Mouse (Mus musculus): ENCODE data around the gene Thrap3.
"Not testable (repeated sequence)": the region's sequence is repeated elsewhere in the genome, so short reads cannot be mapped to it uniquely, and the experiment has no call there.

Thrap3 gene

DNA sequence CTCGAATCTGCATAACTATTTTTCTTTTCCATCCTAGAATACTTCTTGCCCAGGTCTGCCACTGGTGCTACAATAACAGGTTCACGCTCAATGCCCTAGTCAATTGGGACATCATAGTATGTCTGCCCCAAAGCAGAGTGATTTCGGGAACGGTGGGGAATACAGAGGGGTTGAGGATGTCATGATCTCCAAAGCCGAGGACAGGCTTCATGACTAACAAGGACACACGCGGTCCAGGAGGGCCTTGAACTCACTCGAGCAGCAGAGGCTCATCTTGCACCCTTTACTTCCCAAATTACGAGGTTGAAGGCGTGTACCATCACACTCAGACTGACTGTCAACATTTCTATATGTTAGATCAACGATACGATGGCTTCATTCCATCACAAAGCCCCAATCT lies 24.1 kb upstream of the Thrap3 start:
- in situ Hi-C loops (cut with MboI; ENCODE audit: low pct_unique_long_range_greater_than_20kb in 1 of 2, low sequenced_read_pairs in 2 of 2, unreplicated experiment in 1 of 2) = loop anchor here (5.0 to 10.0 kb wide), 3 partner anchors 36 to 81 kb away; partner anchors contain the start of gene Trappc3 (in 2 of the 2)

DNA sequence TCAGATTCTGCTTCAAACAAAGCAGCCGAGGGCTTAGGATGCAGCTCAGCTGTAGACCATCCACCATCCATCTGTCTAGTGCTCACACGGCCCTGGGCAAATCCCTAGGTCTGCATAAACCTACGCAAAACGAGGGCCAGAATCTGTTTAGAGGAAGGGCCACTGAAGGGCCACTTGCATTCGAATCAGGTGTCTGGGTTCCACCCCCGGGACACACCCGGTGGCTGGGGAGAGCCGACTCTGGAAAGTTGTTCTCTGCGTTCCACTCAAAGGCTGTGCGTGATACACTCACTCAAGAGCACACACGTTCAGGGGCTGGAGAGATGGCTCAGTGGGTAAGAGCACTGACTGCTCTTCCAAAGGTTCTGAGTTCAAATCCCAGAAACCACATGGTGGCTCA lies 20.1 kb upstream of the Thrap3 start:
- in situ Hi-C loops (cut with MboI; ENCODE audit: low pct_unique_long_range_greater_than_20kb in 1 of 2, low sequenced_read_pairs in 2 of 2, unreplicated experiment in 1 of 2) = loop anchor here in 1 of 2 experiments (10.0 kb wide), 1 partner anchor 82 kb away; no protein-coding TSS in a partner anchor

DNA sequence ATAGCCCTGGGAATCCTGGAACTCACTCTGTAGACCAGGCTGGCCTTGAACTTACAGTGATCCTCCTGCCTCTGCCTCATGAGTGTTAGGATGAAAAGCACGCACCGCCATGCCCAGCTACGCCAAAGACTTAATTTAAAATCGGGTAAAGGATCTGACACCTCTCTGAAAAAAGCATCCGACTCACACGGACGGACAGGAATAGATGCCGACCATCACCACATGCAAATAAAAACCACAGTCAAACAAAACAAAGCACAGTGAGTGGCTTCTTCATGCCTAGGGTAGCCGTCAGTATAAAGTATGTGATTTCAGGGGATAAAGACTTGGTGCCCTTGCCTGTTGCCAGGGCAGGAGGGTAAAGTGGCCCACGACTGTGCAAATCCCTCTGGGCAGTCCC lies 17.5 kb upstream of the Thrap3 start:
- in situ Hi-C loops (cut with MboI; ENCODE audit: low pct_unique_long_range_greater_than_20kb in 1 of 2, low sequenced_read_pairs in 2 of 2, unreplicated experiment in 1 of 2) = loop anchor here in 1 of 2 experiments (10.0 kb wide), 1 partner anchor 85 kb away; no protein-coding TSS in a partner anchor

DNA sequence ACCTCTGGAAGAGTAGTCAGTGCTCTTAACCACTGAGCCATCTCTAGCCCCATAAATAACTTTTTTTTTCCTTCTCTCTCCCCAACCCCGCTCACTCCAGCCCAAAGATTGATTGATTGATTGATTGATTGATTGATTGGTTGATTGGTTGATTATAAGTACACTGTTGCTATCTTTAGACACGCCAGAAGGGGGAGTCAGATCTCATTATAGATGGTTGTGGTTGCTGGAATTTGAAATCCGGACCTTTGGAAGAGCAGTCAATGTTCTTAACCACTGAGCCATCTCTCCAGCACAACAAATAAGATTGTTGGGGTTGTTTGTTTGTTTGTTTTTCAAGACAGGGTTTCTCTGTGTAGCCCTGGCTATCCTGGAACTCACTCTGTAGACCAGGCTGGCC lies 17.0 kb upstream of the Thrap3 start:
- in situ Hi-C loops (cut with MboI; ENCODE audit: low pct_unique_long_range_greater_than_20kb in 1 of 2, low sequenced_read_pairs in 2 of 2, unreplicated experiment in 1 of 2) = not testable (repeated sequence)

DNA sequence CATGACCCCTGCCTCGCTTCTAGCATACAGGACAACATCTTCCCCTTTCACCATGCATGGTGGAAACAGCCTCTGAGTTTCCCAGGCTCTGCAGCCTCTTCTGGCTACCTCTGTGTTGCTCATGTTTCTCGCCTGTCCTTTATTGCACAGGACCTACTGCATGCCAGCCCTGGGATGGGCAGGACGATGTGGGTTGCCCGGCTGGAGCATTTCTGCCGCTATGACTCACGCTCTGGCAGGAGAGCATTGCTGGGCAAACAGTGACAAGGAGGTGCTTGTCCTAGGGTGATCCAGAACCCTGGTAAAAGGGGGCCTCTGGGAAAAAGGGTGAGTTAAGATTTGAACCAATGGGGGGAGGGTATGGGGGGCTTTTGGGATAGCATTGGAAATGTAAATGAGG lies 15.2 kb upstream of the Thrap3 start:
- in situ Hi-C loops (cut with MboI; ENCODE audit: low pct_unique_long_range_greater_than_20kb in 1 of 2, low sequenced_read_pairs in 2 of 2, unreplicated experiment in 1 of 2) = no loop called here

DNA sequence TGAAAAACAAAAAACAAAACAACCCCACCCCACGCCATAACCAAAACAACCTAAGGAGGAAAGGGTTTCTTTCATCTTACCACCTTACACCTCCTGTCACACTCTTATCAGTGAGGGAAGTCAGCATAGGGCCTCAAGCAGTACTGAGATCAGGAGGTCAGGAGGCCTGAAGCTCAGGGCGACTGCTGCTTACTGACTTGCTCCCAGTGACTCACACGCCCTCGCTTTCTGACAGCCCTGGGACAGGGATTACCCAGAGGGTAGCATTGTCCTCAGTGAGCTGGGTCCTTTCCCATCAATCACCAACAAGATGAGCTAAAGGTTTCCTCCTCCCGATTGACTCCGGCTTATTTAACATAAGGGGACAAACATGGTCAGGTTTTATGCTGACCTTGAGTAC lies 4.5 kb upstream of the Thrap3 start:
- in situ Hi-C loops (cut with MboI; ENCODE audit: low pct_unique_long_range_greater_than_20kb in 1 of 2, low sequenced_read_pairs in 2 of 2, unreplicated experiment in 1 of 2) = no loop called here

DNA sequence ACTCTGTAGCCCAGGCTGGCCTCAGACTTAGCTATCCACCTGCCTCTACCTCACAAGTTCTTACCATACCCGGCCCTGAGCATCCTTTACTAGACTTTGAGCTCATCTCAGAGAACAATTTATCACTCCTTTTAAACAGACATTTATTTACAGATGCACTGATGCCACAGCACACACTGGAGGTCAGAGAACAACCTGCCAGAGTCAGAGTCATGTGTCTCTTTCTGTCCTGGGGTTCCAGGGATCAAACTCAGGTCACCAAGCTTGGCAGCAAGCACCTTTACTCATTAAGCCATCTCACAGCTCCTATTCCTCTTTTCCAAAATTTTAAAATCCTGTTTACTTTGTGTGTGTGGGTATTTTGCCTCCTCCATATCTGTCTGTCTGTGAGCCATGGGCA lies 2.8 kb upstream of the Thrap3 start:
- in situ Hi-C loops (cut with MboI; ENCODE audit: low pct_unique_long_range_greater_than_20kb in 1 of 2, low sequenced_read_pairs in 2 of 2, unreplicated experiment in 1 of 2) = no loop called here

DNA sequence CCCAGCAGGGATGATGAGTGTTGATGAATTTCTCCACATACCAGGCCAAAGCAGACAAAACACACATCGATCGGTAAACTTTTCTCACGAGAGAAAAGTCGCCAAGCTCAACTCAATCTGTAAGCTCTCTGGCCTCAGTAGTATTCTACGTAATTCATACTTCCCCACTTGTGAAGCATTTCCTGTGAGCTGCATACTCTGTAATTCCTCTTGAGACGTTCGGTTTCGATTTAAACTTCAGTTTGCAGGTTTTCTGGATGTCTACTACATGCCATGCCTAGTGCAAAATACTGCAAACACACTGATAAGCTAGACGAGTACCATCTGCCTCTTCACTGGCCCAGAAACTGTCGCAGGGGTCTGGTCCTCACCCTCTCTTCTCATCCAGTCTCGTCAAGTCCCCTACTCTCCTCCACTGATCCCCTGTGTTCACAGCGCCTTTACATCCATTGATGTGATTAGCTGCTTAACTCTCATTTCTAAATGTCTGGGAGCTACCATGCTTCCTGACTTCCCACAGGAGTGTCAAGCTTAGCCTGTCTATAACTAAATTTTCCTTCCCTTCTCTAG lies 2.2 kb upstream of the Thrap3 start:
- in situ Hi-C loops (cut with MboI; ENCODE audit: low pct_unique_long_range_greater_than_20kb in 1 of 2, low sequenced_read_pairs in 2 of 2, unreplicated experiment in 1 of 2) = no loop called here

DNA sequence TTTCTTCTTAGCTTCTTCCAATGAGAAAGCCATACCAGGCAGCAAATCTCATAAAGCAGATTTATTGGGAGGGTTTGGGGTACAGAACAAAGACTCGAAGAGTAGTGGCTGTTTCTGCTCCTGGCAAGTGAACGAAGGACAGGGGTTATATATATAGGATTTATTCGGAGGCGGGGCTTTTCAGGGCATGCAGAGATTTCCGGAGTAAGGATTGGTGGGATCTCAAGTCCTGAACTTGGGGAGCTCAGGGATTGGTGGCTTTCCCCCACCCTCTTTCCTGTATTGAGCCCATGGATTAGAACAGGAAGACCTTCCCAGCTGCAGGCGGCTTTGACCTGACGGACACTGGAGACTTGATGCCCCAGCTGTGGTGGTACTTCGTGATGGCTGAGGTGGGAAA lies 1.5 kb upstream of the Thrap3 start:
- in situ Hi-C loops (cut with MboI; ENCODE audit: low pct_unique_long_range_greater_than_20kb in 1 of 2, low sequenced_read_pairs in 2 of 2, unreplicated experiment in 1 of 2) = no loop called here

DNA sequence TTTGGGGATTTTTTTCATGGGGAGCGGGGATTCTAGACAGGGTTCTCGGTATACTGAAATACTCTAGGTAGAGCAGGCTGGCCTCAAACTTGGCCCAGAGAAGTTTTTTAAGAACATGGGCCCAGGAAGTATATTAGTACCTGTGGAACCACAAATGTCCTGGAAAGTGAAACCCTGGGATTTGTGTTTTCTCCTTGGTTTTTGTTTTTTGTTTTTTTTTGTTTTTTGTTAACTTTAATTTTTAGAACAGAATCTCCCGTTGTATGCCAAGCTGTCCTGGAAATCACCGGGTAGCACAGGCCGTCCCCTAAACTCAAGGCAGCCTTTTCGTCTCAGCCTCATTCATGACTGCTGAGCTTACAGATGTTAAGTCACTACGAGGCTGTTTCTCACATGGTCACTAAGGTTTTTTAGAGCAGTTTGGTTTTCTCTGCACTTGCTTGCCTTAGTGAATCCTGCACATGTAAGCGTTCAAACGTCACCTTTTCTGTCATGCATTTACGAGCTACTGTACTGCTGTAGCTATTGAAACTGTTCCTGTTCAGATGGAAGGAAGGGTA lies 856 bp upstream of the Thrap3 start:
- in situ Hi-C loops (cut with MboI; ENCODE audit: low pct_unique_long_range_greater_than_20kb in 1 of 2, low sequenced_read_pairs in 2 of 2, unreplicated experiment in 1 of 2) = no loop called here

DNA sequence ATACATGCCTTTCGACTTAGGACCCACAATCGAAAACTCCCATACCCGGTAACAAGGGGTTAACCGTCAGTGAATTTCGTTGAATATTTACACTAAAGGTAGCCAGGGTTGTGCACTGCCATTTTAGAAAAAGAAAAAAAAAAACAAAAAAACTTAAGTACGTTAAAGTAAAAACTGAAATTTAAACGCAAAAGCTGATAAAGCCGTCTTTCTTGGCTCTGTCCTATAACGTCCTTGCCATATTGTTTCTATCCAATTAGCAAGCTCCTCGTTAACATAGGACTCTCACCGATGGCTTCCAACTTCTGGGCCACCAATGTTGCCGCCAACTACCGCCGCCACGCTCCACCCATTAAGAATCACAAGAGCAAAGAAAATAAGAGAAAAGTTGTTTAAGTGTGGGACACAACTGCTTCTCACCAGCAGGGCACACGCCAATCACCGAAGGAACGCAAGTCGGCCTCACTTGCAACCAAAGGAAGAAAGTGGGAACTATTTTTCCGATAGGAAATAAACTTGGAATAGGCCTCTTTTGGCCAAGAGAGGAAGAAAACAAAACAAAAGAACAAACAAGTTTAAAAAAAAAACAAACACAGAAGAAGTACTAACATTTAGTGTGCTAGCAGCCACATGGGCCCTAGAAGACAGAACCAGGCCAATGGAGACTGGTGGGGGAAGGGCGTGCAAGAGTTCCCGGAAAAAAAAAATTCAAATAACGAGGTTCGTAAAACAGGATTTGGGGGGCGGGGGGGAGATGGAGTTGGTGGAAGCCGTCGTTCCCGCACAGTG lies 852 bp downstream of the Thrap3 start:
- in situ Hi-C loops (cut with MboI; ENCODE audit: low pct_unique_long_range_greater_than_20kb in 1 of 2, low sequenced_read_pairs in 2 of 2, unreplicated experiment in 1 of 2) = no loop called here

DNA sequence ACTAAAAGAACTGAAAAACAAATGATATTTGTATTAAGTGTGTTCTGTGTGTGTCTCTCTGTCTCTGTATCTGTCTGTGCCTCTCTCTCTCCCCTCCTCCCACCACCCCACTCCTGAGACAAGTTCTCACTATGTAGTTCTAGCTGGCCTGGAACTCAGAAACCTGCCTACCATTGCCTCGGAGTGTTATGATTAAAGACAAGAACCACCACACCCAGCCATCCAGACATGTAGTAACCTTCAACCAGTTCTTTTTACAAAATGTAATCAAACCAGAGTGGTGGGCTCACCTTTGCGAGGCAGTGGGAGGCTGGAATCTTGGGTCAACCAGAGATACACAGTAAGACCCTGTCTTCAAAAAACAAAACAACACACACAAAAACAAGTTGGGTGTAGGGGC lies 1.9 kb downstream of the Thrap3 start:
- in situ Hi-C loops (cut with MboI; ENCODE audit: low pct_unique_long_range_greater_than_20kb in 1 of 2, low sequenced_read_pairs in 2 of 2, unreplicated experiment in 1 of 2) = no loop called here

DNA sequence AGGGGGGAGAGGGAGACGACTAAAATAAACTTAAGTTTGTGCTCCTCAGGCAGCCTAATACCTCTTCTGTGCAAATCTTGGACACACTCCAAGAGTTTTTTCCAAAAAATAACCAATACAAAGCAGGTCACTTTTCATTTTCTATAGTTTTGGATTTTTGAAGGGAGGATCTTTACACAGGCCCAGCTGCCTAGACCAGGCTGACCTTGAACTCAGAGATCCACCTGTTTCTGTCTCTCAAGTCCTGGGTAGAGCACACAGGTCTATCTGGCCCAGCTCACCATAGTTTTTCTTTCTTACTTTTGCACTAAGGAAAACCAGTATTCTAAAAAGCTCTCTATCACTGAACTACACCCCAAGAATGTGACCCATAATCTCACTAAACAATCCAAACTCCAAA lies 2.5 kb downstream of the Thrap3 start:
- in situ Hi-C loops (cut with MboI; ENCODE audit: low pct_unique_long_range_greater_than_20kb in 1 of 2, low sequenced_read_pairs in 2 of 2, unreplicated experiment in 1 of 2) = no loop called here

DNA sequence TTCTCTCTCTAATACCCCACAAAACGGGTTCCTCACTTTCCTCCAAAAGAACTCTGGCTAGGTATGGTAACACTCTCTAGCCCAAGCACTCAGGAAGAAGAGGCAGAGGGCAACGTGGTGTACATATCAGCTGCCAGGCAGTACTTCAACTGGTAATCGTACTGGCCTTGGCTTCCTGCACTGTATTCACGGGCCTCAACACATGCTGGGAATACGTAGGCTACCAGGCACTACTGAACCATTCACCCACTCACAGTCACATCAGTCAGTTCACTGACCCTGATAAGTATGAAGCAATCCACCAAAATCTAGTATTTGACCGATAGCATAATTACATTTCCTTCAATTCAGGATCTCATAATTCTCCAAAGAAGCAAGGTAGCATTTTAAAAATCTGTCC lies 3.0 kb downstream of the Thrap3 start:
- in situ Hi-C loops (cut with MboI; ENCODE audit: low pct_unique_long_range_greater_than_20kb in 1 of 2, low sequenced_read_pairs in 2 of 2, unreplicated experiment in 1 of 2) = no loop called here

DNA sequence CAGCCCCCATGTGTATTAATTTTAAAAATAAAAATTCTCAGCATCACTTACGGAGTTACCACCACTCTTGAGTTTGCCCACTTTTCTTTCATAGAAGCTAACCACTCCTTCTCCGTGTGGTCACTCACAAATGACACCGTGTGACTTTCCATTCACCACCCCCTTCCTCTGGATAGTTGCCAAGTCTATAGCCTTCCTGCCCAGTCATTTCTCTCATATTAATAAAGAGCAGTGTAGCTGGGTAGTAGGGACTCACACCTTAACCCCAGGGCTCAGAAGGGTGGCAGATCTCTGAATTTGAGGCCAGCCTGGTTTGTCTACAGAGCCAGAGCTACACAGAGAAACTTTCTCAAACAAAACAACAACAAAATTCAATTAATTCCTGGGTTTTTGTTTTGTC lies 5.1 kb downstream of the Thrap3 start:
- in situ Hi-C loops (cut with MboI; ENCODE audit: low pct_unique_long_range_greater_than_20kb in 1 of 2, low sequenced_read_pairs in 2 of 2, unreplicated experiment in 1 of 2) = no loop called here

DNA sequence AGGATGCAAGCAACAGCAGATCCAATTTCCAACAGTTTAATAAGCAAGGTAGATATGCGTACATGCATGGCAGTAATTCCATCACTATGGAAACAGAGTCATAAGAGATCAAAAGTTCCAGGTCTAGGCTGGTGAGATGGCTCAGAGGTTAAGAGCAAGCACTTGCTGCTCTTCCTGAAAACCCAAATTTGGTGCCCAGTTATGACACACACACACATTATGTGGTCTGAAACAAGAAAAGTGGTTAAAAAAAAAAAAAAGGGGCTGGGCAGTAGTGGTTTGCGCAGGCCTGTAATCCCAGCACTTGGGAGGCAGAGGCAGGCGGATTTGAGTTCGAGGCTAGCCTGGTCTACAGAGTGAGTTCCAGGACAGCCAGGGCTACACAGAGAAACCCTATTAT lies 7.6 kb downstream of the Thrap3 start:
- in situ Hi-C loops (cut with MboI; ENCODE audit: low pct_unique_long_range_greater_than_20kb in 1 of 2, low sequenced_read_pairs in 2 of 2, unreplicated experiment in 1 of 2) = no loop called here

DNA sequence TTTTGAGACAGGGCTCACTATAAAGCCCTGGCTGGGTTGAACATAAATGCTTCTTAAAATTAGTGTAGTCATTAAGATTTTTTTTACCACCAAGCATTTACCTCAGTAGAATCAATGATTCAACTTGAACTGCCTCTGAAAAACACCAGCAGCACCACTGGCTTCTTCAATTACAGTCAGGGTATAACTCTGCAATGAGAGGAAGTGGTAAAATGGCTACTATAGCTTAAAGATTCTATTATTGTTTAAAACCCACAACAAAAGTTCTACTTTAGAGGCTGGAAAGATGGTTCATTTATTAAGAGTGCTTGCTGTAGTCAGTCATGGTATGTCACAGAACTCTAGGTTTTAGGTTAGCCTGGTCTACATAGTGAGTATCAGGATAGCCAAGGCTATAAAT lies 8.3 kb downstream of the Thrap3 start:
- in situ Hi-C loops (cut with MboI; ENCODE audit: low pct_unique_long_range_greater_than_20kb in 1 of 2, low sequenced_read_pairs in 2 of 2, unreplicated experiment in 1 of 2) = no loop called here

DNA sequence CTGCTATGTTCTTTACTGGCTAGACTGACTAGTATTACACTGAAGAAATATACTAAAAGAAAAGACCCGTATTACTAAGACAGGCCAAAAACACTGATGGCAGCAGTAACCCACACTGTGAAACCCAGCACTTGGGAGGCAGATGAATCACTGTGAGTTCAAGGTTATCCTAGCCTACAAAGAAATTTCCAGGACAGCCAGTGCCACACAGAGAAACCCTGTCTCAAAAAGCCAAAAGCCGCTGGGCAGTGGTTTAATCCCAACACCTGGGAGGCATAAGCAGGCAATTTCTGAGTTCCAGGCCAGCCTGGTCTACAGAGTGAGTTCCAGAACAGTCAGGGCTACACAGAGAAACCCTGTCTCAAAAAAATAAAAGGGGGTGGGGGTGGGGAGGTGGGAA lies 11.9 kb downstream of the Thrap3 start:
- in situ Hi-C loops (cut with MboI; ENCODE audit: low pct_unique_long_range_greater_than_20kb in 1 of 2, low sequenced_read_pairs in 2 of 2, unreplicated experiment in 1 of 2) = no loop called here

DNA sequence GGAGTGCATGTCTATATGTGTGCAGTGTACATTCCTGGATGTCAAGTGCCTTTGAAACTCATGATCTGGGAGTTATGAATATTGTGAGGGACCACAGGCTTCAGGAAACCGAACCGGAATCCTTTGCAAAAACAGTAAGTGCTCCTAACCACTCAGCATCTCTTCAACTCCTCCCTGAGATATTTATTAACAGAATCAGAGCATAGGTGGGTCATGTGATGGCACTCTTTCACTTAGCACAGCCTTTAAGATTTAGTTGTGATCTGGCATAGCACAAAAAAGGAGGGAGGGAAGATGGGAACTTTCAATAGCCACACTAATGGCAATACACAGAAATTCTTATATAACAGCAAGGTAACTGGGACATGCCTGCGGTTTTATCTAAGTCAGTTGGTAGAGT lies 15.5 kb downstream of the Thrap3 start:
- in situ Hi-C loops (cut with MboI; ENCODE audit: low pct_unique_long_range_greater_than_20kb in 1 of 2, low sequenced_read_pairs in 2 of 2, unreplicated experiment in 1 of 2) = no loop called here

DNA sequence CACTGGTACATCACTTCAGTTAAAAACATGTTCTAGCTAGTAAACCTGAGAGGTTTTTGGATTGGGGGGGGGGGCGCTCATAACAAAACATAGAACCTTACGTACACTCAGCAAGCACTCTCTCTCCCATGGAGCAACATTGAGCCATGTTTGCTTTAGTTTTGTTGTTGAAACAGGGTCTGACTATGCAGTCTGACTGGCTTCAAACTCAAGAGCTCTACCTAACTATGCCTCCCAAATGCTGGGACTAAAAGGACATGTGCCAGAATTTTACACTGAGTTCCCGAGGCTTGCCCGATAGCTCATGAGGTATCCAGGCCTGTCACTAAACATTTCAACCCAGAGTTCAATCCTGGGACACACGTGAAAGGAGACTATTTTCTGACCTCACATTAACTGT lies 19.5 kb downstream of the Thrap3 start:
- in situ Hi-C loops (cut with MboI; ENCODE audit: low pct_unique_long_range_greater_than_20kb in 1 of 2, low sequenced_read_pairs in 2 of 2, unreplicated experiment in 1 of 2) = no loop called here

Data from mouse embryonic stem cell (cell line).